Comparison of ENCODE assay signal across 8 mouse cellular contexts in genomic region chr7:44857905-44858304, GRCm38 (mm10). TPM values are rescaled to one million over a fixed set of nuclear protein-coding genes. Genes with fewer than 3 reads are reported as not detected.
A peak's percentile ranks its signal among the peaks of the same experiment; 100 is the strongest.
DNase-seq lines count a peak whose midpoint lies in the region; ATAC-seq and TF ChIP-seq lines count a peak whose summit lies in the region.

No protein-coding gene starts in this region.

- H3K4me2 ChIP-seq in embryonic facial prominence, embryonic 13.5 days, result peak overlapping the region; percentile 89
- peak overlapping the region; percentile 98 for H3K4me2 ChIP-seq in intestine, postnatal 0 days (replicated peaks; ENCODE audit: low read depth)
- H3K4me2 ChIP-seq in stomach, embryonic 14.5 days (replicated peaks; ENCODE audit: low read depth, low read length), result peak overlapping the region; percentile 96

- WGBS in thymus, adult 2 months, result 37% methylated on average over 8 of the region's 8 CpGs
- WGBS in embryonic facial prominence, embryonic 13.5 days, result 26% methylated on average over 8 of the region's 8 CpGs
- 28% methylated on average over 8 of the region's 8 CpGs for WGBS in intestine, postnatal 0 days
- 32% methylated on average over 8 of the region's 8 CpGs for WGBS in stomach, embryonic 14.5 days

- no peaks in the 10 kb centered on the region for H3K9me3 ChIP-seq in embryonic facial prominence, embryonic 13.5 days
- H3K9me3 ChIP-seq in intestine, postnatal 0 days (ENCODE audit: control insufficient read depth), result no peaks in the 10 kb centered on the region
- no peaks in the 10 kb centered on the region for H3K9me3 ChIP-seq in stomach, embryonic 14.5 days (ENCODE audit: control insufficient read depth, low read depth, low read length)

- TF ChIP-seq CTCF in thymus, adult 2 months (IDR thresholded peaks at IDR 0.05; ENCODE audit: borderline replicate concordance, control insufficient read depth, extremely low read depth, insufficient read depth, low read length, poor library complexity), result no peak
- TF ChIP-seq CTCF in intestine, postnatal 0 days (IDR thresholded peaks at IDR 0.05; ENCODE audit: low read depth), result no peak

- peaks cover 34% of the 10 kb centered on the region for H3K4me1 ChIP-seq in thymus, adult 2 months (replicated peaks; ENCODE audit: control insufficient read depth, insufficient read depth, low read length)
- H3K4me1 ChIP-seq in embryonic facial prominence, embryonic 13.5 days, result peaks cover 56% of the 10 kb centered on the region
- peaks cover 4% of the 10 kb centered on the region for H3K4me1 ChIP-seq in intestine, postnatal 0 days (replicated peaks; ENCODE audit: control insufficient read depth, insufficient read depth, low read length)
- H3K4me1 ChIP-seq in stomach, embryonic 14.5 days (ENCODE audit: control insufficient read depth, insufficient read depth, low read length), result peaks cover 40% of the 10 kb centered on the region

- 0 out of 2 replicates have a peak overlapping the region, but pooled peaks have one; percentile 88 for H3K4me3 ChIP-seq in thymus, adult 2 months (ENCODE audit: control insufficient read depth, insufficient read depth, low read length)
- H3K4me3 ChIP-seq in embryonic facial prominence, embryonic 13.5 days, result peak overlapping the region; percentile 78
- H3K4me3 ChIP-seq in intestine, postnatal 0 days (ENCODE audit: low read depth, low read length), result peak overlapping the region; percentile 77
- H3K4me3 ChIP-seq in stomach, embryonic 14.5 days (ENCODE audit: low read depth, low read length), result peak overlapping the region; percentile 72

- no peaks in the 10 kb centered on the region for H3K27me3 ChIP-seq in thymus, adult 2 months (ENCODE audit: control insufficient read depth, insufficient read depth, low read length)
- no peaks in the 10 kb centered on the region for H3K27me3 ChIP-seq in embryonic facial prominence, embryonic 13.5 days
- no peaks in the 10 kb centered on the region for H3K27me3 ChIP-seq in intestine, postnatal 0 days (replicated peaks; ENCODE audit: control insufficient read depth, insufficient read depth, low read length)
- H3K27me3 ChIP-seq in stomach, embryonic 14.5 days (ENCODE audit: control insufficient read depth, insufficient read depth, low read length), result no peaks in the 10 kb centered on the region

- no peak for DNase-seq in thymus, adult 2 months
- DNase-seq in thymus, postnatal 25 days, result no peak
- DNase-seq in lung, postnatal 14 days, result peak; percentile 50
- DNase-seq in urinary bladder, postnatal 14 days (ENCODE audit: low spot score), result no peak

- peak overlapping the region; percentile 89 for H3K9ac ChIP-seq in embryonic facial prominence, embryonic 13.5 days
- peak overlapping the region; percentile 76 for H3K9ac ChIP-seq in intestine, postnatal 0 days (ENCODE audit: low read depth, low read length)
- peak overlapping the region; percentile 64 for H3K9ac ChIP-seq in stomach, embryonic 14.5 days (replicated peaks; ENCODE audit: low read depth, low read length)

- ATAC-seq in embryonic facial prominence, embryonic 13.5 days (ENCODE audit: insufficient number of reproducible peaks, insufficient read depth, low FRiP score, low TSS enrichment, low read depth), result no peak
- no peak for ATAC-seq in intestine, postnatal 0 days
- ATAC-seq in stomach, embryonic 14.5 days (ENCODE audit: insufficient number of reproducible peaks, insufficient read depth, low FRiP score, low read depth), result no peak
- ATAC-seq in cerebellum, adult (ENCODE audit: insufficient number of reproducible peaks, low FRiP score, low TSS enrichment), result no peak

- no peak overlapping the region for H3K27ac ChIP-seq in thymus, adult 2 months (ENCODE audit: control insufficient read depth, insufficient read depth, low read length)
- peak overlapping the region; percentile 95; the same call in 1 of the 2 replicates for H3K27ac ChIP-seq in embryonic facial prominence, embryonic 13.5 days
- H3K27ac ChIP-seq in intestine, postnatal 0 days (ENCODE audit: low read depth, low read length), result peak overlapping the region; percentile 84; the same call in 1 of the 2 replicates
- no peak overlapping the region for H3K27ac ChIP-seq in stomach, embryonic 14.5 days (ENCODE audit: low read length)

- H3K36me3 ChIP-seq in thymus, adult 2 months (ENCODE audit: control insufficient read depth, insufficient read depth, low read length), result peaks cover 8% of the 10 kb centered on the region; the same call in 1 of the 2 replicates
- H3K36me3 ChIP-seq in embryonic facial prominence, embryonic 13.5 days, result peaks cover 23% of the 10 kb centered on the region
- peaks cover 23% of the 10 kb centered on the region for H3K36me3 ChIP-seq in intestine, postnatal 0 days (ENCODE audit: control insufficient read depth, insufficient read depth)
- H3K36me3 ChIP-seq in stomach, embryonic 14.5 days (ENCODE audit: control insufficient read depth, insufficient read depth, low read length), result peaks cover 25% of the 10 kb centered on the region

- no peak for TF ChIP-seq POLR2A in thymus, adult 2 months (IDR thresholded peaks at IDR 0.05; ENCODE audit: control insufficient read depth, extremely low read depth, insufficient read depth, low read length, poor library complexity)

RNA-seq across cellular contexts. Expression of gene Pnkp, which starts 1.0 kb away (rescaled TPM):
- polyA plus RNA-seq in thymus, adult 2 months (2012; rRNA removed), result 110 and 135 TPM in 2 replicates
- 30.0 and 30.7 TPM in 2 replicates for polyA plus RNA-seq in embryonic facial prominence, embryonic 13.5 days (2015; fragmentation: Nextera tagmentation; extraction: Ambion mirVana)
- polyA plus RNA-seq in intestine, postnatal 0 days (2015; fragmentation: Nextera tagmentation; extraction: Ambion mirVana), result 27.7 and 32.0 TPM in 2 replicates
- polyA plus RNA-seq in stomach, embryonic 14.5 days (2014; fragmentation: Nextera tagmentation; extraction: Ambion mirVana), result 25.7 and 30.0 TPM in 2 replicates

RNA-seq across cellular contexts. Expression of gene Tbc1d17, which starts 9.0 kb away (rescaled TPM):
- 138 and 151 TPM in 2 replicates for polyA plus RNA-seq in thymus, adult 2 months (2012; rRNA removed)
- polyA plus RNA-seq in embryonic facial prominence, embryonic 13.5 days (2015; fragmentation: Nextera tagmentation; extraction: Ambion mirVana), result 83.1 and 91.0 TPM in 2 replicates
- polyA plus RNA-seq in intestine, postnatal 0 days (2015; fragmentation: Nextera tagmentation; extraction: Ambion mirVana), result 47.4 and 48.5 TPM in 2 replicates
- polyA plus RNA-seq in stomach, embryonic 14.5 days (2014; fragmentation: Nextera tagmentation; extraction: Ambion mirVana), result 64.6 and 71.8 TPM in 2 replicates

RNA-seq across cellular contexts. Expression of gene Akt1s1, which starts 9.1 kb away (rescaled TPM):
- 91.4 and 120 TPM in 2 replicates for polyA plus RNA-seq in thymus, adult 2 months (2012; rRNA removed)
- polyA plus RNA-seq in embryonic facial prominence, embryonic 13.5 days (2015; fragmentation: Nextera tagmentation; extraction: Ambion mirVana), result 104 and 110 TPM in 2 replicates
- polyA plus RNA-seq in intestine, postnatal 0 days (2015; fragmentation: Nextera tagmentation; extraction: Ambion mirVana), result 71.6 and 76.5 TPM in 2 replicates
- 43.6 and 54.9 TPM in 2 replicates for polyA plus RNA-seq in stomach, embryonic 14.5 days (2014; fragmentation: Nextera tagmentation; extraction: Ambion mirVana)

RNA-seq across cellular contexts. Expression of gene Ptov1, which starts 11.7 kb away (rescaled TPM):
- polyA plus RNA-seq in thymus, adult 2 months (2012; rRNA removed), result 316 and 338 TPM in 2 replicates
- 469 and 526 TPM in 2 replicates for polyA plus RNA-seq in embryonic facial prominence, embryonic 13.5 days (2015; fragmentation: Nextera tagmentation; extraction: Ambion mirVana)
- polyA plus RNA-seq in intestine, postnatal 0 days (2015; fragmentation: Nextera tagmentation; extraction: Ambion mirVana), result 112 and 114 TPM in 2 replicates
- polyA plus RNA-seq in stomach, embryonic 14.5 days (2014; fragmentation: Nextera tagmentation; extraction: Ambion mirVana), result 377 and 384 TPM in 2 replicates

RNA-seq across cellular contexts. Expression of gene Med25, which starts 34.6 kb away (rescaled TPM):
- 220 and 266 TPM in 2 replicates for polyA plus RNA-seq in thymus, adult 2 months (2012; rRNA removed)
- 107 and 111 TPM in 2 replicates for polyA plus RNA-seq in embryonic facial prominence, embryonic 13.5 days (2015; fragmentation: Nextera tagmentation; extraction: Ambion mirVana)
- polyA plus RNA-seq in intestine, postnatal 0 days (2015; fragmentation: Nextera tagmentation; extraction: Ambion mirVana), result 60.0 and 62.9 TPM in 2 replicates
- 65.2 and 79.4 TPM in 2 replicates for polyA plus RNA-seq in stomach, embryonic 14.5 days (2014; fragmentation: Nextera tagmentation; extraction: Ambion mirVana)

Comparison
In these comparisons a context has a peak if more than half of its experiments do, and no peak if none do; other contexts are left out.
1. H3K27ac ChIP-seq: peak in embryonic facial prominence, embryonic 13.5 days (single experiment) and intestine, postnatal 0 days (single experiment); none in thymus, adult 2 months (single experiment) and stomach, embryonic 14.5 days (single experiment).
2. Peak in every context shown above with its lines, with median percentiles within 50 percentile points of each other: H3K4me3 ChIP-seq, H3K4me2 ChIP-seq and H3K9ac ChIP-seq.